Mouse (Mus musculus): ENCODE data around the gene Zmym4. TPM values are rescaled to one million over a fixed set of nuclear protein-coding genes. Genes with fewer than 3 reads are reported as not detected.

Zmym4 gene
- polyA plus RNA-seq, 1 experiment from 2014 or later = 2.9 TPM

- no peaks in the 10 kb centered on the region for H3K4me1 ChIP-seq (ENCODE audit: insufficient read depth)
- H3K4me2 ChIP-seq (ENCODE audit: low read depth, low read length) = no peak overlapping the region
- peak; percentile 85 for DNase-seq
- H3K27ac ChIP-seq (ENCODE audit: low read depth) = no peak overlapping the region
- no peak for ATAC-seq
- no peak overlapping the region for H3K4me3 ChIP-seq (ENCODE audit: low read depth, low read length)
- no peaks in the 10 kb centered on the region for H3K9me3 ChIP-seq (ENCODE audit: low read length)
- peaks cover 39% of the 10 kb centered on the region for H3K36me3 ChIP-seq (replicated peaks; ENCODE audit: insufficient read depth, low read length)
- H3K9ac ChIP-seq (replicated peaks) = no peak overlapping the region
- H3K27me3 ChIP-seq (ENCODE audit: insufficient read depth, low read length) = no peaks in the 10 kb centered on the region
- WGBS (ENCODE audit: insufficient replicate concordance) = 20% methylated on average over 7 of the region's 7 CpGs
- TF ChIP-seq EP300 (IDR thresholded peaks at IDR 0.05; ENCODE audit: low read depth) (no peak), CTCF (IDR thresholded peaks at IDR 0.05; ENCODE audit: low read depth) (peak; percentile 90)
Measured at GRCm38 (mm10) chr4:126839873-126840272, 128.1 kb downstream of the Zmym4 start.

- no peak overlapping the region for H3K9ac ChIP-seq (replicated peaks)
- no peaks in the 10 kb centered on the region for H3K4me1 ChIP-seq (ENCODE audit: insufficient read depth)
- no peak overlapping the region for H3K4me3 ChIP-seq (ENCODE audit: low read depth, low read length)
- H3K9me3 ChIP-seq (ENCODE audit: low read length) = no peaks in the 10 kb centered on the region
- no peak overlapping the region for H3K27ac ChIP-seq (ENCODE audit: low read depth)
- no peak for DNase-seq
- H3K36me3 ChIP-seq (replicated peaks; ENCODE audit: insufficient read depth, low read length) = peaks cover 49% of the 10 kb centered on the region
- no peak overlapping the region for H3K4me2 ChIP-seq (ENCODE audit: low read depth, low read length)
- H3K27me3 ChIP-seq (ENCODE audit: insufficient read depth, low read length) = no peaks in the 10 kb centered on the region
- ATAC-seq = no peak
- TF ChIP-seq EP300 (IDR thresholded peaks at IDR 0.05; ENCODE audit: low read depth) = no peak
- no peak for TF ChIP-seq CTCF (IDR thresholded peaks at IDR 0.05; ENCODE audit: low read depth)
- 84% methylated on average over 7 of the region's 7 CpGs for WGBS (ENCODE audit: insufficient replicate concordance)
Measured at GRCm38 (mm10) chr4:126838799-126839198, 129.1 kb downstream of the Zmym4 start.

- TF ChIP-seq CTCF (IDR thresholded peaks at IDR 0.05; ENCODE audit: low read depth) (no peak), EP300 (IDR thresholded peaks at IDR 0.05; ENCODE audit: low read depth) (no peak)
- WGBS (ENCODE audit: insufficient replicate concordance) = 94% methylated on average over 5 of the region's 5 CpGs
- no peak overlapping the region for H3K4me2 ChIP-seq (ENCODE audit: low read depth, low read length)
Measured at GRCm38 (mm10) chr4:126831122-126831521, 136.8 kb downstream of the Zmym4 start.

GRCm38 (mm10) chr4:126823917-126824316 is 144.0 kb downstream of the Zmym4 start:
- H3K9me3 ChIP-seq (ENCODE audit: low read length) = no peaks in the 10 kb centered on the region
- H3K27ac ChIP-seq (ENCODE audit: low read depth) = no peak overlapping the region
- H3K4me1 ChIP-seq (ENCODE audit: insufficient read depth) = no peaks in the 10 kb centered on the region
- H3K4me3 ChIP-seq (ENCODE audit: low read depth, low read length) = no peak overlapping the region
- ATAC-seq = no peak
- TF ChIP-seq CTCF (IDR thresholded peaks at IDR 0.05; ENCODE audit: low read depth) (no peak), EP300 (IDR thresholded peaks at IDR 0.05; ENCODE audit: low read depth) (no peak)
- no peak for DNase-seq
- no peak overlapping the region for H3K4me2 ChIP-seq (ENCODE audit: low read depth, low read length)
- H3K36me3 ChIP-seq (replicated peaks; ENCODE audit: insufficient read depth, low read length) = peaks cover 14% of the 10 kb centered on the region; the same call in 1 of the 2 replicates
- no peaks in the 10 kb centered on the region for H3K27me3 ChIP-seq (ENCODE audit: insufficient read depth, low read length)
- WGBS (ENCODE audit: insufficient replicate concordance) = 84% methylated on average over 5 of the region's 5 CpGs
- H3K9ac ChIP-seq (replicated peaks) = no peak overlapping the region

More at GRCm38 (mm10) chr4:126831122-126831521, 136.8 kb downstream of the Zmym4 start:
- H3K36me3 ChIP-seq (replicated peaks; ENCODE audit: insufficient read depth, low read length) = peaks cover 37% of the 10 kb centered on the region
- H3K4me1 ChIP-seq (ENCODE audit: insufficient read depth) = no peaks in the 10 kb centered on the region
- H3K27ac ChIP-seq (ENCODE audit: low read depth) = no peak overlapping the region
- no peak overlapping the region for H3K4me3 ChIP-seq (ENCODE audit: low read depth, low read length)
- no peaks in the 10 kb centered on the region for H3K9me3 ChIP-seq (ENCODE audit: low read length)
- H3K27me3 ChIP-seq (ENCODE audit: insufficient read depth, low read length) = no peaks in the 10 kb centered on the region
- ATAC-seq (no peak), DNase-seq (no peak)
- no peak overlapping the region for H3K9ac ChIP-seq (replicated peaks)

- H3K27ac ChIP-seq (ENCODE audit: low read depth) = no peak overlapping the region
- no peak overlapping the region for H3K9ac ChIP-seq (replicated peaks)
- H3K36me3 ChIP-seq (replicated peaks; ENCODE audit: insufficient read depth, low read length) = peaks cover 14% of the 10 kb centered on the region; the same call in 1 of the 2 replicates
- ATAC-seq (peak; percentile 35; the same call in 1 of the 2 replicates), DNase-seq (no peak)
- H3K9me3 ChIP-seq (ENCODE audit: low read length) = no peaks in the 10 kb centered on the region
- no peak for TF ChIP-seq EP300 (IDR thresholded peaks at IDR 0.05; ENCODE audit: low read depth)
- no peak for TF ChIP-seq CTCF (IDR thresholded peaks at IDR 0.05; ENCODE audit: low read depth)
- no peak overlapping the region for H3K4me2 ChIP-seq (ENCODE audit: low read depth, low read length)
- no peaks in the 10 kb centered on the region for H3K4me1 ChIP-seq (ENCODE audit: insufficient read depth)
- no peak overlapping the region for H3K4me3 ChIP-seq (ENCODE audit: low read depth, low read length)
- H3K27me3 ChIP-seq (ENCODE audit: insufficient read depth, low read length) = no peaks in the 10 kb centered on the region
- WGBS (ENCODE audit: insufficient replicate concordance) = 81% methylated on average over 9 of the region's 9 CpGs
Measured at GRCm38 (mm10) chr4:126822891-126823882, 144.7 kb downstream of the Zmym4 start.

GRCm38 (mm10) chr4:126814854-126815253 is 153.1 kb downstream of the Zmym4 start:
- H3K9me3 ChIP-seq (ENCODE audit: low read length) = no peaks in the 10 kb centered on the region
- H3K36me3 ChIP-seq (replicated peaks; ENCODE audit: insufficient read depth, low read length) = peaks cover 13% of the 10 kb centered on the region
- no peak overlapping the region for H3K9ac ChIP-seq (replicated peaks)
- H3K4me3 ChIP-seq (ENCODE audit: low read depth, low read length) = no peak overlapping the region
- no peak overlapping the region for H3K4me2 ChIP-seq (ENCODE audit: low read depth, low read length)
- no peak for TF ChIP-seq EP300 (IDR thresholded peaks at IDR 0.05; ENCODE audit: low read depth)
- no peak for TF ChIP-seq CTCF (IDR thresholded peaks at IDR 0.05; ENCODE audit: low read depth)
- no peak for DNase-seq
- no peak for ATAC-seq
- no peaks in the 10 kb centered on the region for H3K4me1 ChIP-seq (ENCODE audit: insufficient read depth)
- 52% methylated on average over 5 of the region's 5 CpGs for WGBS (ENCODE audit: insufficient replicate concordance)
- no peaks in the 10 kb centered on the region for H3K27me3 ChIP-seq (ENCODE audit: insufficient read depth, low read length)
- no peak overlapping the region for H3K27ac ChIP-seq (ENCODE audit: low read depth)
